Mouse (Mus musculus) cerebellum, postnatal 10 days (tissue): ENCODE data around the gene Pum1.

ENCODE experiments used
- DNase-seq, 2 experiments: peaks; one replicate each; pipeline ENCODE4 v3.0.0; 2021; ENCODE audit warnings: mixed read lengths in 2 of 2

Gene Pum1

GRCm38 (mm10) chr4:130793180-130793501 is 130.0 kb downstream of the Pum1 start:
- DNase-seq: no peak

- DNase-seq: no peak
Observed at GRCm38 (mm10) chr4:130794771-130795170, 131.7 kb downstream of the Pum1 start.

- DNase-seq: no peak
Observed at GRCm38 (mm10) chr4:130795970-130796369, 132.8 kb downstream of the Pum1 start.

GRCm38 (mm10) chr4:130797201-130798051 is 134.3 kb downstream of the Pum1 start:
- peak; percentile 59 to 60 for DNase-seq

- DNase-seq: peak; percentile 46 to 49
Observed at GRCm38 (mm10) chr4:130798416-130798815, 135.3 kb downstream of the Pum1 start.

- peak; percentile 86 to 87 for DNase-seq
Observed at GRCm38 (mm10) chr4:130799118-130799517, 136.0 kb downstream of the Pum1 start.

- DNase-seq: peak; percentile 28 to 31
Observed at GRCm38 (mm10) chr4:130799582-130799981, 136.5 kb downstream of the Pum1 start.

- DNase-seq: no peak
Observed at GRCm38 (mm10) chr4:130800147-130800546, 137.0 kb downstream of the Pum1 start.

GRCm38 (mm10) chr4:130801198-130801597 is 138.1 kb downstream of the Pum1 start:
- no peak for DNase-seq

GRCm38 (mm10) chr4:130801624-130802329 is 138.7 kb downstream of the Pum1 start:
- peak; percentile 29 to 44 for DNase-seq

- peak in 1 of 2 experiments; percentile 28 for DNase-seq
Observed at GRCm38 (mm10) chr4:130803591-130803990, 140.5 kb downstream of the Pum1 start.

GRCm38 (mm10) chr4:130804292-130804691 is 141.2 kb downstream of the Pum1 start:
- DNase-seq: peak; percentile 85 to 86

GRCm38 (mm10) chr4:130804771-130805361 is 141.7 kb downstream of the Pum1 start:
- DNase-seq: peak; percentile 97 to 98

- no peak for DNase-seq
Observed at GRCm38 (mm10) chr4:130805746-130806145, 142.6 kb downstream of the Pum1 start.

- DNase-seq: peak; percentile 56 to 66
Observed at GRCm38 (mm10) chr4:130806746-130807145, 143.6 kb downstream of the Pum1 start.

GRCm38 (mm10) chr4:130809784-130810183 is 146.7 kb downstream of the Pum1 start:
- DNase-seq: peak; percentile 76 to 82

- peak; percentile 40 to 58 for DNase-seq
Observed at GRCm38 (mm10) chr4:130810845-130811244, 147.7 kb downstream of the Pum1 start.

- DNase-seq: peak; percentile 36 to 40
Observed at GRCm38 (mm10) chr4:130811385-130811784, 148.3 kb downstream of the Pum1 start.

GRCm38 (mm10) chr4:130813958-130814357 is 150.8 kb downstream of the Pum1 start:
- DNase-seq: peak; percentile 70 to 75

- DNase-seq: peak; percentile 96 to 97
Observed at GRCm38 (mm10) chr4:130814742-130815330, 151.7 kb downstream of the Pum1 start.

GRCm38 (mm10) chr4:130815860-130816259 is 152.7 kb downstream of the Pum1 start:
- DNase-seq: peak; percentile 54 to 69

GRCm38 (mm10) chr4:130819806-130820205 is 156.7 kb downstream of the Pum1 start:
- no peak for DNase-seq

GRCm38 (mm10) chr4:130820594-130821255 is 157.6 kb downstream of the Pum1 start:
- DNase-seq: no peak
